Mouse (Mus musculus): ENCODE results near the gene Tmem14c. TPM values are rescaled to one million over a fixed set of nuclear protein-coding genes. Genes with fewer than 3 reads are reported as not detected.

Tmem14c gene
- polyA plus RNA-seq, 1 experiment from 2014 or later = 107 TPM

- 77% methylated on average over 4 of the region's 4 CpGs for WGBS
These were observed 1.7 kb downstream of the Tmem14c start for GRCm38 (mm10) chr13:41017832-41018231.

GRCm38 (mm10) chr13:41018236-41018635 is 2.1 kb downstream of the Tmem14c start:
- H3K36me3 ChIP-seq (replicated peaks) = 0 out of 2 replicates have a peak, but pooled peaks cover 4% of the 10 kb centered on the region
- no peaks in the 10 kb centered on the region for H3K27me3 ChIP-seq (replicated peaks)
- no peak for ATAC-seq (replicated peaks)
- no peak overlapping the region for H3K27ac ChIP-seq
- H3K4me3 ChIP-seq = no peak overlapping the region
- H3K9me3 ChIP-seq = no peaks in the 10 kb centered on the region
- 96% methylated on average over 9 of the region's 9 CpGs for WGBS
- H3K4me1 ChIP-seq = peaks cover 23% of the 10 kb centered on the region
- H3K9ac ChIP-seq = no peak overlapping the region
- H3K4me2 ChIP-seq = no peak overlapping the region

More at GRCm38 (mm10) chr13:41017832-41018231, 1.7 kb downstream of the Tmem14c start:
- Histone ChIP-seq H3K9me3 (no peaks in the 10 kb centered on the region), H3K4me3 (no peak overlapping the region), H3K4me1 (peaks cover 23% of the 10 kb centered on the region), H3K4me2 (no peak overlapping the region), H3K27me3 (replicated peaks) (no peaks in the 10 kb centered on the region), H3K9ac (no peak overlapping the region), H3K36me3 (replicated peaks) (0 out of 2 replicates have a peak, but pooled peaks cover 4% of the 10 kb centered on the region), H3K27ac (no peak overlapping the region)
- ATAC-seq (replicated peaks) = no peak

DNA sequence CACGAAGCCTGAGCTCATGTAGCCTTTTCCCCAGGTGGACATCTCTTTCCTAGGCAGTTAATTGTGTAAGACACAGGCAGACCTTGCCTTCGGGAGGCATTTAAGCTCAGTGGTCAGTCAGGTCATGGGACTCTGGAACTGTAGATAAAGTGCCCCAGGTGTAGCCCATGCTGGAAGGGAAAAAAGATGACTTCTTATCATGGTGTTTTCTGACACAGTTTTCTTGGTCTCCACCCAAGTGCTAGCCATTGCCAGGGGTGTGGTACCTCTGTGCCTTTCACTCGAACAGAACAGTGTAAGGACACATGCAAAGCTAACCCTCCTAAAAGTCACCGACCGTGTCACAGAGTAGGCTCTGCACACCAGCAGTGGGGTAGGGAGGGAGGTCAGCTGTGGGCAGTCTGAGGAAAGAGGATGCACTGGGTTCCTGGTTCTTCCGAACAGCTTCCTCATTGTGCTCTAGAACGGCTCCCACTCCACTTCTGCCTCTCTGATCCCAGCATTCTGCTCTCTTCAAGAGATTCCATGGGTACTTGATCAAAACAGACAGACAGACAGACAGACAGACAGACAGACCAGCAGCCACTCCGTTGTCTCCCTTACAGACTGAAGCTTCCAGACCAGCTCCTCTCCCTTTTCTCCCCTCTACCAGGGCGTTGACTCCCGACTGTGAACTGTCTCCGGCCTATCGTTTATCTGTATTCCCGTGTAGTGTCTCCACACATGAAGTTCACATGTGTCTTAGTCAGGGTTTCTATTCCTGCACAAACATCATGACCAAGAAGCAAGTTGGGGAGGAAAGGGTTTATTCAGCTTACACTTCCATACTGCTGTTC is 2.9 kb downstream of the Tmem14c start:
- no peaks in the 10 kb centered on the region for H3K27me3 ChIP-seq (replicated peaks)
- no peak overlapping the region for H3K4me3 ChIP-seq
- no peak overlapping the region for H3K9ac ChIP-seq
- ATAC-seq (replicated peaks) = no peak
- H3K4me2 ChIP-seq = no peak overlapping the region
- WGBS = 95% methylated on average over 13 of the region's 13 CpGs
- peaks cover 4% of the 10 kb centered on the region; the same call in 1 of the 2 replicates for H3K36me3 ChIP-seq (replicated peaks)
- H3K27ac ChIP-seq = no peak overlapping the region
- no peaks in the 10 kb centered on the region for H3K9me3 ChIP-seq
- H3K4me1 ChIP-seq = peaks cover 23% of the 10 kb centered on the region

- WGBS = 57% methylated on average over 7 of the region's 7 CpGs
These were observed 4.4 kb downstream of the Tmem14c start for GRCm38 (mm10) chr13:41020494-41020893.

GRCm38 (mm10) chr13:41021607-41022006 is 5.5 kb downstream of the Tmem14c start:
- Histone ChIP-seq H3K27ac (no peak overlapping the region), H3K36me3 (replicated peaks) (no peaks in the 10 kb centered on the region; the same call in 1 of the 2 replicates), H3K4me2 (no peak overlapping the region), H3K9ac (no peak overlapping the region), H3K4me1 (peaks cover 16% of the 10 kb centered on the region), H3K9me3 (no peaks in the 10 kb centered on the region), H3K4me3 (no peak overlapping the region), H3K27me3 (replicated peaks) (no peaks in the 10 kb centered on the region)
- no peak for ATAC-seq (replicated peaks)
- 88% methylated on average over 6 of the region's 6 CpGs for WGBS

More at GRCm38 (mm10) chr13:41020494-41020893, 4.4 kb downstream of the Tmem14c start:
- Histone ChIP-seq H3K27me3 (replicated peaks) (no peaks in the 10 kb centered on the region), H3K9ac (no peak overlapping the region), H3K36me3 (replicated peaks) (no peaks in the 10 kb centered on the region; the same call in 1 of the 2 replicates), H3K9me3 (no peaks in the 10 kb centered on the region), H3K27ac (no peak overlapping the region), H3K4me3 (no peak overlapping the region), H3K4me1 (peaks cover 20% of the 10 kb centered on the region), H3K4me2 (no peak overlapping the region)
- ATAC-seq (replicated peaks) = no peak

- H3K4me2 ChIP-seq = no peak overlapping the region
- 88% methylated on average over 13 of the region's 13 CpGs for WGBS
- H3K36me3 ChIP-seq (replicated peaks) = no peaks in the 10 kb centered on the region; the same call in 1 of the 2 replicates
- no peaks in the 10 kb centered on the region for H3K27me3 ChIP-seq (replicated peaks)
- ATAC-seq (replicated peaks) = no peak
- H3K9me3 ChIP-seq = no peaks in the 10 kb centered on the region
- H3K9ac ChIP-seq = no peak overlapping the region
- no peak overlapping the region for H3K27ac ChIP-seq
- peaks cover 11% of the 10 kb centered on the region for H3K4me1 ChIP-seq
- no peak overlapping the region for H3K4me3 ChIP-seq
These were observed 6.0 kb downstream of the Tmem14c start for GRCm38 (mm10) chr13:41022099-41022498.

DNA sequence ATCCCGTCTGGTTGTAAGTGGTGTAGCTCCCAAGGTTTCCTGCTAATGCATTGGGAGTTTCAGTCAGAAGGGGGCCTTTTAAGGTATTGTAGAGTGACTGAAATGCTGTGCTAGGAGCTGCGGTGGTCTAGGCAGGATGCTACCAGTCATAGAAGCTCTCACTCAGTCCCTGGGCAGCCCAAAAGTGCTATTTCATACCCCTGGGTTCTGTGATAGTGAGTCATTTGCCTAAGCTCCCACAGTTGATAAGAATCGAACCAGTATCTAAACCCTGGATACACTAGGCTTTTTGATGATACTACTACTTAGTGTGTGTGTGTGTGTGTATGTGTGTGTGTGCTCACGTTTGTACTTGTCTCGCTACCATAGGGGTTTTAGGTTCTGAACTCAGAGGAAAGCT is 14.0 kb downstream of the Tmem14c start:
- no peak for ATAC-seq (replicated peaks)
- no peak overlapping the region for H3K4me2 ChIP-seq
- H3K27me3 ChIP-seq (replicated peaks) = no peaks in the 10 kb centered on the region
- no peak overlapping the region for H3K4me3 ChIP-seq
- 83% methylated on average over 5 of the region's 5 CpGs for WGBS
- H3K4me1 ChIP-seq = no peaks in the 10 kb centered on the region
- H3K36me3 ChIP-seq (replicated peaks) = no peaks in the 10 kb centered on the region
- H3K27ac ChIP-seq = no peak overlapping the region
- no peak overlapping the region for H3K9ac ChIP-seq
- no peaks in the 10 kb centered on the region for H3K9me3 ChIP-seq

DNA sequence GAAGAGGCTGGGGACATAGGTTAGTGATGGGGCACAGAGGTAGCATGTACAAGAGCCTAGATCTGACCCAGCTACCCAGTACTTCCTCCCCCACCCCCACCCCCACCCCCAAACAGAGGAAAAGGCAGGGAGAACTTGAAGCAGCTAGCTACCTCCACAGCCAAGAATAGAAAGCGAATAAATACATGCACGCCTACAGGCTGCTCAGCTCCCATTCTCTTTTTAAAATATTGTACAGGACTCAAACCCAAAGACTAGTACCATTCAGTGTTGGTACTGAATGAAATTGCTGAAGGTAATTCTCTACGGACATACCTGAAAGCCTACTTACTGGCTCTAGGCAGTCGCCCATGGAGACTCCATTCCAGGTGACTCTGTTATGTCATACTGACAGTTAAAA is 26.4 kb downstream of the Tmem14c start:
- no peaks in the 10 kb centered on the region for H3K27me3 ChIP-seq (replicated peaks)
- H3K4me1 ChIP-seq = no peaks in the 10 kb centered on the region
- H3K4me3 ChIP-seq = no peak overlapping the region
- no peak overlapping the region for H3K27ac ChIP-seq
- no peak overlapping the region for H3K9ac ChIP-seq
- ATAC-seq (replicated peaks) = no peak
- no peaks in the 10 kb centered on the region for H3K9me3 ChIP-seq
- no peaks in the 10 kb centered on the region for H3K36me3 ChIP-seq (replicated peaks)
- no peak overlapping the region for H3K4me2 ChIP-seq
- WGBS = 88% methylated on average over 4 of the region's 4 CpGs

- Histone ChIP-seq H3K9me3 (no peaks in the 10 kb centered on the region), H3K27me3 (replicated peaks) (0 out of 2 replicates have a peak, but pooled peaks cover 4% of the 10 kb centered on the region), H3K36me3 (replicated peaks) (no peaks in the 10 kb centered on the region), H3K9ac (no peak overlapping the region), H3K4me1 (no peaks in the 10 kb centered on the region), H3K4me2 (no peak overlapping the region), H3K4me3 (no peak overlapping the region), H3K27ac (no peak overlapping the region)
- WGBS = 90% methylated on average over 8 of the region's 8 CpGs
- no peak for ATAC-seq (replicated peaks)
These were observed 29.8 kb downstream of the Tmem14c start for GRCm38 (mm10) chr13:41045901-41046300.

DNA sequence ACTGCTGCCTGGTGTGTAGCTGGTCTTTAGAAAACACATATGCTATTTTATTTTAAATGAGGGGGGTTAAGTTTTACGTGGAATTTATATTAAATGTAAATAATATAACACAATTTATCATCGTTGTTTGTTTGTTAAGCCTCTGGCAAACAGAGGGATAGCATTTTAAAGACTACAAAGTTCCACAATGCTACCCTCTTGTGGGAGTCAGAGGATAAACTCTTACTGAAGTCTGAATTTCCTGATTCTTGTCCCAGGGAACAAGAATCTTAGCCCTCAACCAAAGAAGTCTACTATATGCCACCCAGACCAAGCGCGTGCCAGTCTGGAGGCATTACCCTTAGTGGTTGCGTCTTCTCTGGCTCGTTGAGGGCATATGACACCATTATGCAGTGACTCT is 31.2 kb downstream of the Tmem14c start:
- no peak overlapping the region for H3K27ac ChIP-seq
- ATAC-seq (replicated peaks) = no peak
- H3K4me1 ChIP-seq = no peaks in the 10 kb centered on the region
- no peak overlapping the region for H3K4me2 ChIP-seq
- H3K9me3 ChIP-seq = no peaks in the 10 kb centered on the region
- no peak overlapping the region for H3K4me3 ChIP-seq
- WGBS = 83% methylated on average over 6 of the region's 6 CpGs
- no peak overlapping the region for H3K9ac ChIP-seq
- 0 out of 2 replicates have a peak, but pooled peaks cover 4% of the 10 kb centered on the region for H3K27me3 ChIP-seq (replicated peaks)
- no peaks in the 10 kb centered on the region for H3K36me3 ChIP-seq (replicated peaks)

DNA sequence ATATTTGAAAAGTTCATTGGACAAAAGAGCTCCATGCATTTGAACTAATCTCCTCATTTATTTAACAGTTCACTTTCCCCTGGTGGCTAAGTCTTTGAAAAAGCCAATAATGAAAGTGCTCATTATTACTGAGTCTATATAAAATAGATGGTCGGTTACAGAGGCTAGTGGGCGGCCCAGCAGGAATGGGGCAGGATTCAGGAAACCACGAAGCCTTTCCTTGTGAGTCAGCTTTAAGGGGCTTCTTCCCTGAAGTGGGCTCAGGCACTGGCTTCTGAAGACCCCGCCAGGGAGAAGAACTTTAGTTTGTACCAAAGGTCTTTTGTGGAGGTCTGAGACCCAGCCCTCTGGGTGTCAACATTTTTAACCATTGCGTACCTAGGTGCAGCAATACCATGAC is 35.9 kb downstream of the Tmem14c start:
- Histone ChIP-seq H3K27me3 (replicated peaks) (0 out of 2 replicates have a peak, but pooled peaks cover 4% of the 10 kb centered on the region), H3K27ac (no peak overlapping the region), H3K36me3 (replicated peaks) (no peaks in the 10 kb centered on the region), H3K4me3 (no peak overlapping the region), H3K4me2 (no peak overlapping the region), H3K4me1 (no peaks in the 10 kb centered on the region), H3K9me3 (no peaks in the 10 kb centered on the region), H3K9ac (no peak overlapping the region)
- WGBS = 26% methylated on average over 5 of the region's 5 CpGs
- ATAC-seq (replicated peaks) = no peak

- H3K27ac ChIP-seq = no peak overlapping the region
- WGBS = 92% methylated on average over 4 of the region's 4 CpGs
- no peak overlapping the region for H3K9ac ChIP-seq
These were observed 51.5 kb downstream of the Tmem14c start for GRCm38 (mm10) chr13:41067618-41068017.

DNA sequence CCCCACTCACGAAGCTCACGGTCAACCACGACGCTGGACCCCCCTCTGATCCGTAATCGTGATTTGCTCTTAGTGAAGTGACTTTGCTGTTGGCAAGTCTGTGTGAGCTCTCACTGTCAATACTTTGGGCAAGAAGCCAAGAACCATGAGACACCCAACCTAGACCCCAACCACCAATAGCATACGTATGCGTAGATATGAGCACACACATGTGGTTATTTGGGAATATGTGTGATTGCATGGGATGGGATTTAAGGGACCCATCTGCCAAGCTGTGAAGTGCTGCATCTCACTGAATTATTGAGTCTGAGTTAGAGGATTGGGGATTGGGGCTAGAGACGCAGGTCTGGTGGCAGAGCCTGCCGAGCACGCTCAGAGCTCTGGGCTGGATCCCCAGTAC is 55.5 kb downstream of the Tmem14c start:
- H3K4me1 ChIP-seq = no peaks in the 10 kb centered on the region
- no peaks in the 10 kb centered on the region for H3K27me3 ChIP-seq (replicated peaks)
- WGBS = 91% methylated on average over 11 of the region's 11 CpGs
- ATAC-seq (replicated peaks) = no peak
- no peaks in the 10 kb centered on the region for H3K9me3 ChIP-seq
- no peak overlapping the region for H3K27ac ChIP-seq
- H3K36me3 ChIP-seq (replicated peaks) = no peaks in the 10 kb centered on the region
- H3K4me3 ChIP-seq = no peak overlapping the region
- no peak overlapping the region for H3K4me2 ChIP-seq
- no peak overlapping the region for H3K9ac ChIP-seq

More at GRCm38 (mm10) chr13:41067618-41068017, 51.5 kb downstream of the Tmem14c start:
- Histone ChIP-seq H3K36me3 (replicated peaks) (no peaks in the 10 kb centered on the region), H3K4me2 (no peak overlapping the region), H3K9me3 (no peaks in the 10 kb centered on the region), H3K4me3 (no peak overlapping the region), H3K4me1 (no peaks in the 10 kb centered on the region), H3K27me3 (replicated peaks) (no peaks in the 10 kb centered on the region)
- no peak for ATAC-seq (replicated peaks)
